Mouse (Mus musculus) mature B cell (primary cell): ENCODE results near the gene Tmem53.

Experiments
- in situ Hi-C: fragments of 300-500 bp; cut with MboI; formaldehyde crosslinking; loops from 2 replicates; pipeline ENCODE4 v1.14.3; 2019

Tmem53 gene

DNA sequence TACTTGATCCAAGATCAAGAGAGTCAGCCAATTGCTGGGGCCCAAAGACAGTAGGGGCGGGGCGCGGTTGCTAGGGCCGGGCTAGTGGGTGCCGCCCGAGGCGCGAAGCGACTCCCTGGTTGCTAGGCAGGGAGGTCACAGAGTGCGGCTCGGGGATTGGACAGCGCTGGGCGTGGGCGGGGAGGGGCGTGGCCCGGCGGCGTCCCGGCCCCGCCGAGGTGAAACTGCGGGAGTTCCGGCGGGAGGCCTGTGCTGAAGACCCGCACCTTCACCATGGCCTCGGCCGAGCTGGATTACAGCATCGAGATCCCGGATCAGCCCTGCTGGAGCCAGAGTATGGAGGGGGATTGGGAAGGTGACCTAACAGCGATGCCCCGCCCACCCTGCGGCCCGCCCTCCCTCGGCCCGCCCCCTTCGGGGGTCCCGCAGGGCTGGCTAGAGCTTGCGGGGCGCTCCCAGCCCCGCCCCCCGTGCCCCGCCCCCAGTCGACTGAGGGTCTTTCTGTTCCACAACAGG is at the start of gene Tmem53, which contains the start of gene Armh1:
TSS of gene Tmem53 (plus strand) at position 151 of the 516 bp plus-strand sequence.
TSS of gene Armh1 (minus strand) at position 325 of the 516 bp plus-strand sequence.
- in situ Hi-C loops, result loop anchor here (25.0 kb wide), 1 partner anchor 285 kb away; no protein-coding TSS in a partner anchor

DNA sequence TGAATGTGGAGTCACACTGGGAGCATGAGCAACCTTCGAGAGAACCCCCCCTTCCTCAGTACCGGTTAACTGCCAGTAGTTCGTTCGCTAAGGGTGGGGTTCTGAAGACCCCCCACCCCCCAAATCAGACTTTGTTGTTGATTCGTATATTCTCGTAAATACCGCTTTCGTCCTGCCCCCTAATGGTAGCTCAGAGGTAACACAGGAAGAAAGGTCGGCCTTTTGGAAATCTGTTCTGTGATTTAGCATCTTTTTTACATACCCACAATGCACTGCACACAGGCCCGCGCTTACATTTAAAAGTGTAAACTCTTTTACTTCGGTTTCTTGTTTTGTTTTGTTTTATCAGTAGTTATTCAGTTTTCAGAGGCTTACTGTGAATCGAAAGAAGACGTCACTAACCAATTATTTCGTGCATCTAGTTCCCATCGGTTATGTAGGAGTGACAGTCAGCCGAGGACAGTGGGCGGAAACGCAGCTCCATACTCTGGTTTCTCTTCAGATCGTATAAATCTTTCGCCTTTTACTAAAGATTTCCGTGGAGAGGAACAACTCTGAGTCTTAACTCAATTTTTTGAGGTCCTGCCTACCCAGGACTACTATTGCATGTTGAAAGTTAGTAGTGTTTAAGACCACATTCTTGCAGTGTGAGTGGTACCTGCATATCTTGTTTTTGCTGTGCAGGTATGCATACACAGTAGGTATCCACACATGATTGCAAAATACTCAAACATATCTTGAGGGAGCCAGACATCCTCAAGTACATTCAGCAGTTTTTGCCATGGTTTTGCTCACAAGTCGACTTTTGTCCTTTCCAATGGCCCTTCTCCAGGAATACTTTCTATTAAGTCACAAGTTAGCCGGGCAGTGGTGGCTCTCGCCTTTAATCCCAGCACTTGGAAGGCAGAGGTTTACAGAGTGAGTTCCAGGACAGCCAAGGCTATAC is 49.4 kb upstream of the Tmem53 start:
- in situ Hi-C loops, result no loop called here

DNA sequence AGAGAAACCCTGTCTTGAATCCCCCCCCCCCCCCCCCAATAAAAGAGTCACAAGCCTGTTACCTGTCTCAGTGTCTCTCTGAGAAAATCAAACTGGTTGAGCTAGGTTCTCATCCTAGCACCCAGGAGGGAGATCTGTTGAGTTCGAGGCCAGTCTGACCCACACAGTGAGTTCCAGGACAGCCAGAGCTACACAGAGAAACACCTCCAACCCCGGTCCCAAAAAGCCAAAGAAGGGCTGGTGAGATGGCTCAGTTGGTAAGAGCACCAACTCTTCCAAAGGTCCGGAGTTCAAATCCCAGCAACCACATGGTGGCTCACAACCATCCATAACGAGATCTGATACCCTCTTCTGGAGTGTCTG is 48.8 kb upstream of the Tmem53 start:
- in situ Hi-C loops, result no loop called here

DNA sequence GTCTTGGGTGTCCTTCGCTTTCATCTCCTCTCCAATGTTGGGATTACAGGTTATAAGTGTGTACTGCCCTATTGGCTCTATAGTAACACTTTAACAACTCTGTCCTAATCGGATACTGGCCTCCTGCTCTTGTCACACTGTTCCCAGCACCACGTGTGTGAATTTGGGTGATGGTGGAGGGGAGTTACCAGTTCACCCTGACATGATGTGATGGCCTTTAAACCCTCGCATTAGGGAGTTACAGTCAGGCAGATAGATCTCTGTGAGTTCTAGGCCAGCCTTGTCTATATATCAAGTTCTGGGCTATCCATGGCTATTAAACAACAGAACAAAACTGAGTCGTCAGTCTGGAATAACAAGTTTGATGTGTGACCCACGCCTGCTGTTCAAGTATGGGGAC is 42.2 kb upstream of the Tmem53 start:
- in situ Hi-C loops, result no loop called here

DNA sequence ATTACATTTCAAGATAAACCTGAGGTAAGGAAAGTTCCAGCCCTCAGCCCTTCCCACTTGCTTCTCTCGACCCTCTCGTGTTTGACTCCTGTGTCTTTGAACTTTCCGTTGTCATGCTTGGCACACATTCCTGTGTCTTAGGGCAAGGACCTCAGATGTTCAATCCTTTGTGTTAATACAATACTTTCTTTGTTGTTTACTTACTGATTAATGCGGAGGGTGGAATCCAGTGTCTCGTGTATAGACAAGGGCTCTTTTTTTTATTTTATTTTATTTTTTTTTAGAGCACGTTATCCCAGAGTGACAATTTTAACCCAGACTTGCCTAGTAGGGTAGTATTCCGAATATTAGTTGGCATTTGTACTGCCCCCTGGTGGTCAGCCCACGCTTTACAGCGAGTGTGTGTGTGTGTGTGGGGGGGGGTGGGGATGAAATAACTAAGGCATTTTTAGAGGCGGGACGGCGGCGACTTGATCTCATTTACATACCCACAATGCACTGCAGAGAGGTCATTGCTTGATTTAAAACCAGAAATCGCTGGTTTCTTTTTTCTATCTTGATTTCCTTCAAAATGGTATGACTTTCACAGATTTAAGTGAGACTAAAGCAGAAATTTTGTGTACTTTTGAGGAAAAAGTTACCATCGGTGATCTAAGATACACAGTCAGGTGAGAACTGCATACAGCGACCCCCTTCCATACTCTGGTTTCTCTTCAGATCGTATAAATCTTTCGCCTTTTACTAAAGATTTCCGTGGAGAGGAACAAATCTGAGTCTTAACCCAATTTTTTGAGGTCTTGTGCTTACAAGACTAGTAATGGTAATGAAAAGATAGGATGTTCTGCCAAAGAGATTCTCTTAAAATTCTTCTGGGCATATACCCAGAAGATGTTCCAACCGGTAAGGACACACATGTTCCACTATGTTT is 41.3 kb upstream of the Tmem53 start:
- in situ Hi-C loops, result no loop called here

DNA sequence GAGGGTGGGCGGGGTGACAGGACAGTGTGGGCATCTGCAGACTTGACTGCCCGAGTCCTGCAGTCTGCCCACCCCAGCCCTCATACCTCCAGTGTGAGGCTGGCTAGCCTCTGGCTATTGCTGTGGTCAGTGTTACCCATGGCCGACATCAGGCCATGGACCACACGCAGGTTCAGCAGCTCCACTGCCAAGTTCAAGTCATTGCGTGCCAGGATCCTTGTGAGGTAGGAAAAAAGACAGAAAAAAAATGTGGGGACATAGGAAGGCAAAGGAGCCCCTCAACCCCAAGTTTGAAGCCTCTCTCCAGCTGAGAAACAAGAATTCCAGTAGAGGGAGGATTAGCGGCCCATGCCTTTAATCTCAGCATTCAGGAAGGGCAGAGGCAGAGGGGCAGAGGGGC is 37.5 kb upstream of the Tmem53 start:
- in situ Hi-C loops, result no loop called here

DNA sequence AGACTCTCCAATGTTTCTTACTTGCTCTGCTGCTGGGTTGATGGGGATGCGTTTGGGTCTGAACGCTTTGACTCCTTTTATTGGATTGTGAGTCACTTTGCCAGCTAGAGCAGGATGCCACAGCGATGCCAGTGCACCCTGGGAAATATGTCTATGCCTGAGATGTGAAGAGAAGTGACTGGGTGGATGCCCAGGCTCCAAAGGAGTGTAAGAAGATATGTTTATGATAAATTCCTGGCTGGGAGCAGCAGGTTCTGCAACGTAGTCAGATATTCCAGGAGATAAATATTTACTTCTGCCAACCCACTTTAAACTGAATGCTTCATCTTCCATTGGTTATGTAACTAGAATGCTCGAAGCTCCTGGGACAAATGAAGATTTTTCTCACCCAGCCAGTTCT is 34.7 kb upstream of the Tmem53 start:
- in situ Hi-C loops, result no loop called here

DNA sequence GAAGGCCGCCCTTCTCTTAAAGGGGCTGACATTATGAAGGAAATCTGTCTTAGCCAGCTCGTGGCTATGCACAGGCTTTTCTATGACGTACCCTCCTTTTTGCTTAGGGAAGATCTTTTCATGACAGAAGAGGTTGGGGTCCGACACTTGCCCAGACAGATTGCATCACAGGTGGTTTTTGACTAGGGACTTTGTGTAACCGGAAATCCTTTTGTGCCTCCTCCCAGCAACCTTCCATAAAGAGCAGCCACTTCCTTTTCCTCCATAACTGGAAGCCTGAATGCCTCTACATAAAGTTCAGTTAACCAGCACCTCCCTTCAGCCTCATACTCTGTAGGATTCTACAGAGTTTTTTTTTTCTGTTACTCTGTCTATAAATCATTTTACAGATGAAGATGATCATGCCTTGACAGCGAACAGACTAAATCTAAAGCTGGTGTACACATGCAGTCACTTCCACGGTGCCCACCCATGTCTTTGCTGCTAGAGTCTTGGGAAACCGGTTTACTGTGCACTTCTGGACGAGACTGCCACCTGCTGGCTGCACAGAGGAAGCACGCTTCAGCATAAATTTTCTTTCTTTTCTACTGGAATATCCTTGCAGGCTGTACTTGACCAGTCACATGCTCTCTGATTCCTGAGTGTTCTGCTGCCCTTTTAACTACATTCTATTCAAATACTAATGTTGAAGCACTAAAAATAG is 33.1 kb upstream of the Tmem53 start:
- in situ Hi-C loops, result no loop called here

DNA sequence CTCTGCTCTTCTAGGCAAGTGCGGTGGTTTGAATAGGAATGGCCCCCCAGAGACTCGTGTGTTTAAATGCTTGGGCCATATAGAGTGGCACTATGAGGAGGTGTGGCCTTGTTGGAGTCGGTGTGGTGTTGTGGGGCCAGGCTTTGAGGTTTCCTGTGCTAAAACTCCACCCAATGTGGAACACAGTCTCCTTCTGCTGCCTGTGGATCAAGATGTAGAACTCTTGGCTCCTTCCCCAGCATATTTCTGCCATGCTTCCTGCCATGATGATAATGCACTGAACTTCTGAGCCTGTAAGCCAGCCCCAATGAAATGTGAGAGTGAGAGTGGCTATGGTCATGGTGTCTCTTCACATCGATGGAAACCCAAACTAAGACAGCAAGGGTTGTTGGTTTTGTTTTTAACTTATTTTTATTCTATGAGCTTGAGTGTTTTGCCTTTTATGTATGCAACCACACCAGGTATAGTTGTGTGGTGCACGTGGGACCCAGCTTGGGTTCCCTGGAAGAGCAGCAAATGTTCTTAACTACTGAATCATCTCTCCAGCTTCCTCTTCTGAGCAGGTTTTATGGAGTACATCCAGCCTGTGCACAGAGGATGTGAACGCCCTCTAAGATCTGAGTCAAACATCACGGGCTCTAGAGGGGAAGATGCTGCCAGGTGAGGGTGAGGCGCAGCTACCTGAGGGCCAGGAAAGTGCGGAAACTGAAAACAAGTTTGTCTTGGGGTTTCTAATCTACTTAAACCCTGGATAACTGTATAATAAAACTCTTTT is 30.8 kb upstream of the Tmem53 start:
- in situ Hi-C loops, result no loop called here

DNA sequence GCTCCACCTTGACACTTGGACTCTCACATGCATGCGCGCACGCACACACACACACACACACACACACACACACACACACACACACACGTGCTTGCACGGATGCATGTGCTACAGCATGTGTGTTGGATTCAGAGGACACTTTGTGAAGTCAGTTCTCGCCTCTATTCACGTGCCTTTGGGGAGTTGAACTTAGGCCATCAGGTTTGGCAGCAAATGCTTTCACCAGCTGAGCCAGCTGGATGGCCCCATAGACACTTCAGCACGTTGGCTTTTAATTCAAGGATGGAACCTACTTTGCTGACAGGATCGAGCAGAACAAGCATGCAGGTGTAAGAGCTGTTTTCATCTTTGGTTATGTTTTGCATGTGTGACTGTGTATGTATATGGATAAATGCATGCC is 29.9 kb upstream of the Tmem53 start:
- in situ Hi-C loops, result no loop called here

DNA sequence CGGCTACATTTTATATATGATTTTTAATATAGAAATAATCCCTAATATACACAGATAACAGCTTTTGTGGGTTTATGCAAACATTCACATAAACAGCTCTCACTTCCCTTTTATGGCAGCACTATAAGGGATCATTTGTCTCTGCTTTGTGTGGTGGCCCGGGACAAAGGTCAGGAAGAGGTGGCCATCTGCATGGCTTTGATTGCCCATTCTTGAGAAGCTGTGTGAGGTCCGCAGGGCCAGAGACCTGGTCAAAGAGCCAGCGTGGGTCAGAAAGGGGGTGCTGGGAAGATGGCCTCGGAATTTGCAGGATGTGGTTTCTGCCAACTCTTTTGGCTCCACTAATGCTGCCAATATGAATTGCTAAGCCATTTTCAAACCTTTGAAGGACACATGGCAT is 28.8 kb upstream of the Tmem53 start:
- in situ Hi-C loops, result no loop called here

DNA sequence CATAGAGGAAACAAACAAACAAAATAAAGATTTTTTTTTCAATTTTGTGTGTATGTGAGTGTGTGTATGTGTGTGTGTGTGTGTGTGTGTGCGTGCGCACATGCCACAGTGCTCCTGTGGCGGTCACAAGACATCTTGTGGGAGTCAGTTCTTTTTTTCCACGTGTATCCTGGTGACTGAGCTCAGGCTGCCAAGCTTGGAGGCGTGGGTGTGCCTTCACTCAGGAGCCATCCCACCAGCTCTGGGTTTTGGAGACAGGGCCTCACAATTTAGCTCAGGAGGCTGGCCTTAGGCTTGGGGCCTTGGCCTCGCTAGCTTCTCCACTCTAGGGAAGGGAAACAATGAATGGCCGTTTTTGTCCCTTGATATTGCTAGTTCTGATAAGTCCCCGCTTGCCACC is 27.6 kb upstream of the Tmem53 start:
- in situ Hi-C loops, result no loop called here

DNA sequence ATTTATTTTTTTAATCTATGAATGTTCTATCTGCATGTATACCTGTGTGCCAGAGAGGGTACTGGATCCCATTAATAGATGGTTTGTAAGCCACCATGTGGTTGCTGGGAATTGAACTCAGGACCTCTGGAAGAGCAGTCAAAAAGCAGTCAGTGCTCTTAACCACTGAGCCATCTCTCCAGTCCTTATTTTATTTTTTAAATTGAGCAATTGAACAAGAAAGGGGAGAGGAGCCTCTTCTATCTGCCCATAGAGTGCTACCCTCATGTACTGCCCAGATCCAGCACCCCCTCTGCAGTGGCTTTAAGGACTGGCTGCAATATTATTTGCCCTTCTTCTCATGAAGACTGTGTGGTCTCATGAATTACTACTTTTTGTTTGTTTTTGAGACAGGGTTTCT is 26.5 kb upstream of the Tmem53 start:
- in situ Hi-C loops, result no loop called here

DNA sequence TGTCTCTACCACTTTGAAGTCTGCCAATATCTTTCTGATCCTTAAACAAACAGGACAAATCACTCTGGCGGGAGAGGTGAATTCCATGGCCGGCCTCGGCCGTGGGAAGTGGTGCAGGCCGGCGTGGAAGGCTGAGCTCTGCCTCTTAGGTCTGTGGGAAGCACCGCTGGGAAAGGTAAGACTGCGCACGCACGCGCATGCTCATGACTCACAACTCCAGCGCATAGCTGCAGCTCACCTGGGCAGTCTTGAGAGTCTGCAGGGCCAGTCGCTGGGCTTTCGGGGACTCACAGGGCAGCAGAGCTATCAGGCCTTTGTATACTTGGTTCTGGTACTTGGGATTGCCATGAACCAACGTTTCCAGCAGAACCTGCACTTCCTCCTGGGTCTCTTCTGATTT is 22.2 kb upstream of the Tmem53 start:
- in situ Hi-C loops, result no loop called here

DNA sequence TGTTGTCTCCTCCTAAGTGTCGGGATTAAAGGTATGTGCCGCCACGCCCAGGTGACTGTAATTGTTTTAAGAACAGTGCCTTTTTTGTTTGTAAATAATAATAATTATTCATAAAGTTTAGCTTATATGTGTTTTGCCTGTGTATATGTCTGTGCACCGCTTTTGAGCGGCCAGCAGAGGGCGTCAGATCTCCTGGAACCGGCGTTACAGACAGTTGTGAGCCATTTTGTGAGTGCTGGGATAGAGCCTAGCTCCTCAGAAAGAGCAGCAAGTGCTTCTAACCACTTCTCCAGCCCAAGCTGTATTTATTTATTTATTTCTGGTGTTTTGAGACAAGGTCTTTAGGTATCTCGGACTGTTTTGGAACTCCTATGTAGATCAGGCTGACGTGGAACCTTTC is 21.4 kb upstream of the Tmem53 start:
- in situ Hi-C loops, result no loop called here

DNA sequence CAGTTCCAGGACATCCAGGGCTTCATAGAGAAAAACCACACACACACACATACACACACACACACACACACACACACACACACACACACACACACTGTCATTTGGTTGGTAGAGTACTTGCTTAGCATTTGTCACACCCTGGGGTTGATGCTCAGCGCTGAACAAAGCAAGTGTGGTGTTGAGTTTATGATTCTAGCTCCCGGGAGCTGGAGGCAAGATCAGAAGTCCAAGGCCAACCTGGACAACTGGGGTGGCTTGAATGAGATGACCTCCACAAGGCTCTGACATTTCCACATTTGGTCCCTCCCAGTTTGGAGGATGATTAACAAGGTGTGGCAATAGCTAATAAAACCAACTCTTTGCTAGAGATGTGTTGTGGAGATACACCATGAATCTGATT is 20.5 kb upstream of the Tmem53 start:
- in situ Hi-C loops, result no loop called here

DNA sequence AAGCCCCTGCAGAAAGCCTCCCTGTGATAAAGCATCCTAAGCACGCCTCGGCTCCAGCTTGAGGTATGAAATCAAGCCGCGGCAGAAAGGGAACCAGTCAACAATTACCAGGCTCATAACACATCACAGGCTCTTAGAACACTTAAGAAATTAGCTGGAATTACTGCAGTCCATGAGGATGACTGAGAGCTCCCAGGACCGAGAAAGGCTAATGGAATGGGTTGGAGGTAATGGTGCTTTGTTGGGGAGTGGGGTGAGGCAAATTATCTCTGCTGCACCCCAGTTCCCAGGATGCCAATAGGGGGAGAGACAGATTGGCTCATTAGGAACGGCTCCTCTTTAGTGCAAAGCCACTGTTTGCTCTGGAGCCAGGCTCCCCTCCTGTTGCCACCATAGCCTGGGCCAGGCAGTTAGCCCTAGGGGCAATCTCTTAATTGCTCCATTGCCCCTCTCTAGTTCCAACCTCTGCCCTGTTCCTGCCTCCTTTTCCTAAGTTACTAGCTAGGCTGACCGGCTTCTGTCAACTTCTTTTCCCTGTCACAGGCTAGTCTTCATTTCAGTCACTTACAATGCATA is 17.5 kb upstream of the Tmem53 start:
- in situ Hi-C loops, result no loop called here

DNA sequence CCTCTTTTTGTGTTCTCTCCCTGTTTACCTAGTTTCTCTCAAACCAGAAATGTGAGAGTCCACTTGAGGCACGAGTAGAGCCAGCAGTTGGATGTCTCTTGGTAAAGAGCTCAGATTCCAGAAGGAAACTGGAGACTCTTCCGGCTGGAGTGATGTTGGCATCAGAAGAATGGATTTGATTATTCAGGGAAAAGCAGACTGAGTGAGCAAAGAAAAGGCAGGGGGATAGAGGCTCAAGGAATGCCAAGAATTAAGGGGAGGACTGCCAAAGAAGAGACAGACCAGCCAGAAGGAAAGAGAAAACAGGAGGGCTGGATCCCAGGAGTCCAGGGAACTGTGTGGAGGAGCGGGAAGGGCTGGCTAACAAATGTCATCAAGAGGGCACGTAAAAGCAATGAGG is 15.9 kb upstream of the Tmem53 start:
- in situ Hi-C loops, result no loop called here

DNA sequence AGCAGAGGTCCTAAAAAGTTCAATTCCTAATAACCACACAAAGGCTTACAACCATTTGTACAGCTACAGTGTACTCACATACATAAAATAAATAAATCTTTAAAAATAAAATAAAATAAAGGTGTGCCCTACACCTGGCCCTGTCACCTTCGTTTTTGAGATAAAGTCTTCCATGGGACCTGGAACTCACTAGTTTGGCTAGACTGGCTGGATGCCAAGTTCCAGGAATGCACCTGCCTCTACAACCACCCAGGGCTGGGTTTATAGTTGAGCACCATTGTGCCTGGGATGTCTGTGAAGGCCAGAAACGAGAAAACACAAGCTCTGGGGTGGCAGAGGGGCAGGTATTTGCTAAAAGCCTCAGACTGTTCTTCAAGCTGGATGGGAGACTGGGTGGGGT is 12.6 kb upstream of the Tmem53 start:
- in situ Hi-C loops, result no loop called here

DNA sequence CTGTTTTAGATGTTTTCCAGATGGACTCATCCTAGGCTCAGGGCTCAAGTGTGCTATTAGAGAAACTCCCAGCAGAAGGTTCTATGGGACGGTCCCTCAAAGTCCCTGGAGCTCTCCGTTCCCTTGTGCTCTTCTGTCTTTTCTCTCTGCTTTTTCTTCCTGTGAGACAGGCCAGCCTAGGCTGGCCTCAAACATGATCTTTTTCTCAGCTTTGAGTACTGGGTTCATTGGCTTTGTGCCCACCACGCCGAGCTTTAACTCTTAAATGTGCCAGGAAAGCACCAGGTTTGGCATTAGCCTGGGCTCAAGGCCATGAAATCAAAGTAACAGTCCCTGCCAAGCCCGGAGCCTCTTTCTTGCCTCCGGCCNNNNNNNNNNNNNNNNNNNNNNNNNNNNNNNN is 10.9 kb upstream of the Tmem53 start:
- in situ Hi-C loops, result no loop called here

DNA sequence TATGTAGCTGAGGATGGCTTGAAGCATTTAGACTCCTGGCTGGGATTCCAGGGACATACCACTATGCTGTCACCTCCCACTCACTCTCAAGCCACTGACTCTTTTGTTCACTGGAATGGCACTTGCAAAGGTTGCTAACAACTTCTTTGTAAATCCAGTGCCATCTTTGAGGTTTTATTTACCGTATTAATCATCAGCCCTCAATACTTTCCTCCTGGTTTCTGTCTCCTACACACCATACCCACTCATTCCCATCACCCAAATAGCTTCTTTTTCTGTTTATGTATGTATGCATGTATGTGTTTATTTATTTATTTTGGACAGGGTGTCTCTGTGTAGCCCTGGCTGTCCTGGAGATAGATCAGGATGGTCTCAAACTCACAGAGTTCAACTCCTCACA is 769 bp upstream of the Tmem53 start:
- in situ Hi-C loops, result loop anchor here (25.0 kb wide), 1 partner anchor 286 kb away; no protein-coding TSS in a partner anchor
